Mouse (Mus musculus): ENCODE data around the gene Phf24. TPM values are rescaled to one million over a fixed set of nuclear protein-coding genes. Genes with fewer than 3 reads are reported as not detected.
A peak's percentile ranks its signal among the peaks of the same experiment; 100 is the strongest.

The Phf24 gene
- polyA plus RNA-seq, 1 experiment: 58.2 TPM

- no peak for TF ChIP-seq POLR2A (IDR thresholded peaks at IDR 0.05; ENCODE audit: borderline replicate concordance, extremely low read depth, insufficient read depth, insufficient read length, poor library complexity, severe bottlenecking)
- TF ChIP-seq CTCF (IDR thresholded peaks at IDR 0.05; ENCODE audit: borderline replicate concordance, extremely low read depth, insufficient read depth, insufficient read length): no peak
- DNase-seq (ENCODE audit: low read depth): no peak
Measured at GRCm38 (mm10) chr4:42915966-42916365, 494 bp upstream of the Phf24 start.

- TF ChIP-seq POLR2A (IDR thresholded peaks at IDR 0.05; ENCODE audit: borderline replicate concordance, extremely low read depth, insufficient read depth, insufficient read length, poor library complexity, severe bottlenecking): no peak
- no peak for TF ChIP-seq CTCF (IDR thresholded peaks at IDR 0.05; ENCODE audit: borderline replicate concordance, extremely low read depth, insufficient read depth, insufficient read length)
- no peak for DNase-seq (ENCODE audit: low read depth)
Measured at GRCm38 (mm10) chr4:42917402-42917774, 928 bp downstream of the Phf24 start.

- no peak for DNase-seq (ENCODE audit: low read depth)
- TF ChIP-seq CTCF (IDR thresholded peaks at IDR 0.05; ENCODE audit: borderline replicate concordance, extremely low read depth, insufficient read depth, insufficient read length): no peak
- TF ChIP-seq POLR2A (IDR thresholded peaks at IDR 0.05; ENCODE audit: borderline replicate concordance, extremely low read depth, insufficient read depth, insufficient read length, poor library complexity, severe bottlenecking): no peak
Measured at GRCm38 (mm10) chr4:42920726-42921125, 4.3 kb downstream of the Phf24 start.

- DNase-seq (ENCODE audit: low read depth): no peak
- TF ChIP-seq CTCF (IDR thresholded peaks at IDR 0.05; ENCODE audit: borderline replicate concordance, extremely low read depth, insufficient read depth, insufficient read length) (no peak), POLR2A (IDR thresholded peaks at IDR 0.05; ENCODE audit: borderline replicate concordance, extremely low read depth, insufficient read depth, insufficient read length, poor library complexity, severe bottlenecking) (no peak)
Measured at GRCm38 (mm10) chr4:42921536-42921935, 5.1 kb downstream of the Phf24 start.

- DNase-seq (ENCODE audit: low read depth): peak; percentile 69
Measured at GRCm38 (mm10) chr4:42922056-42922455, 5.6 kb downstream of the Phf24 start.

GRCm38 (mm10) chr4:42922461-42922860 is 6.0 kb downstream of the Phf24 start:
- no peak for DNase-seq (ENCODE audit: low read depth)
- TF ChIP-seq CTCF (IDR thresholded peaks at IDR 0.05; ENCODE audit: borderline replicate concordance, extremely low read depth, insufficient read depth, insufficient read length) (no peak), POLR2A (IDR thresholded peaks at IDR 0.05; ENCODE audit: borderline replicate concordance, extremely low read depth, insufficient read depth, insufficient read length, poor library complexity, severe bottlenecking) (no peak)

More at GRCm38 (mm10) chr4:42922056-42922455, 5.6 kb downstream of the Phf24 start:
- no peak for TF ChIP-seq CTCF (IDR thresholded peaks at IDR 0.05; ENCODE audit: borderline replicate concordance, extremely low read depth, insufficient read depth, insufficient read length)
- TF ChIP-seq POLR2A (IDR thresholded peaks at IDR 0.05; ENCODE audit: borderline replicate concordance, extremely low read depth, insufficient read depth, insufficient read length, poor library complexity, severe bottlenecking): no peak

- DNase-seq (ENCODE audit: low read depth): no peak
- no peak for TF ChIP-seq POLR2A (IDR thresholded peaks at IDR 0.05; ENCODE audit: borderline replicate concordance, extremely low read depth, insufficient read depth, insufficient read length, poor library complexity, severe bottlenecking)
- TF ChIP-seq CTCF (IDR thresholded peaks at IDR 0.05; ENCODE audit: borderline replicate concordance, extremely low read depth, insufficient read depth, insufficient read length): no peak
Measured at GRCm38 (mm10) chr4:42924095-42924710, 7.7 kb downstream of the Phf24 start.

- no peak for DNase-seq (ENCODE audit: low read depth)
- TF ChIP-seq POLR2A (IDR thresholded peaks at IDR 0.05; ENCODE audit: borderline replicate concordance, extremely low read depth, insufficient read depth, insufficient read length, poor library complexity, severe bottlenecking): no peak
- TF ChIP-seq CTCF (IDR thresholded peaks at IDR 0.05; ENCODE audit: borderline replicate concordance, extremely low read depth, insufficient read depth, insufficient read length): peak; percentile 24; the same call in 1 of the 2 replicates
Measured at GRCm38 (mm10) chr4:42928209-42928608, 11.7 kb downstream of the Phf24 start.

GRCm38 (mm10) chr4:42928952-42929351 is 12.5 kb downstream of the Phf24 start:
- DNase-seq (ENCODE audit: low read depth): no peak
- TF ChIP-seq POLR2A (IDR thresholded peaks at IDR 0.05; ENCODE audit: borderline replicate concordance, extremely low read depth, insufficient read depth, insufficient read length, poor library complexity, severe bottlenecking) (no peak), CTCF (IDR thresholded peaks at IDR 0.05; ENCODE audit: borderline replicate concordance, extremely low read depth, insufficient read depth, insufficient read length) (no peak)

GRCm38 (mm10) chr4:42932229-42932969 is 15.9 kb downstream of the Phf24 start:
- DNase-seq (ENCODE audit: low read depth): no peak
- no peak for TF ChIP-seq CTCF (IDR thresholded peaks at IDR 0.05; ENCODE audit: borderline replicate concordance, extremely low read depth, insufficient read depth, insufficient read length)
- TF ChIP-seq POLR2A (IDR thresholded peaks at IDR 0.05; ENCODE audit: borderline replicate concordance, extremely low read depth, insufficient read depth, insufficient read length, poor library complexity, severe bottlenecking): no peak

- DNase-seq (ENCODE audit: low read depth): peak; percentile 68
- no peak for TF ChIP-seq POLR2A (IDR thresholded peaks at IDR 0.05; ENCODE audit: borderline replicate concordance, extremely low read depth, insufficient read depth, insufficient read length, poor library complexity, severe bottlenecking)
- no peak for TF ChIP-seq CTCF (IDR thresholded peaks at IDR 0.05; ENCODE audit: borderline replicate concordance, extremely low read depth, insufficient read depth, insufficient read length)
Measured at GRCm38 (mm10) chr4:42933630-42934029, 17.2 kb downstream of the Phf24 start.

GRCm38 (mm10) chr4:42941396-42941795 is 24.9 kb downstream of the Phf24 start:
- DNase-seq (ENCODE audit: low read depth): no peak
- no peak for TF ChIP-seq POLR2A (IDR thresholded peaks at IDR 0.05; ENCODE audit: borderline replicate concordance, extremely low read depth, insufficient read depth, insufficient read length, poor library complexity, severe bottlenecking)
- TF ChIP-seq CTCF (IDR thresholded peaks at IDR 0.05; ENCODE audit: borderline replicate concordance, extremely low read depth, insufficient read depth, insufficient read length): no peak

All from brain, embryonic 14.5 days (tissue).